In genomic region chr11:9136471-9136870, GRCm38 (mm10) we compare ENCODE assay signal across 9 mouse cellular contexts. TPM values are rescaled to one million over a fixed set of nuclear protein-coding genes. Genes with fewer than 3 reads are reported as not detected.
DNase-seq lines count a peak whose midpoint lies in the region; ATAC-seq and TF ChIP-seq lines count a peak whose summit lies in the region.
"Had no signal": no experiment of that assay in that cellular context is flagged by ENCODE, and none has a peak within 500 bp of the region (broad histone marks: within the 10 kb centered on the region; RNA-seq: fewer than 3 reads in every experiment).

No protein-coding gene starts in this region.

- no peak overlapping the region for H3K4me2 ChIP-seq in CH12.LX (ENCODE audit: insufficient read depth, low read depth, poor library complexity, severe bottlenecking)
- no peak overlapping the region for H3K4me2 ChIP-seq in embryonic facial prominence, embryonic 14.5 days (ENCODE audit: low read depth, low read length)
- no peak overlapping the region for H3K4me2 ChIP-seq in heart, postnatal 0 days (ENCODE audit: low read depth, low read length)
- H3K4me2 ChIP-seq in liver, postnatal 0 days (ENCODE audit: low read depth, low read length), result no peak overlapping the region
- no peak overlapping the region for H3K4me2 ChIP-seq in neural tube, embryonic 15.5 days
- H3K4me2 ChIP-seq: heart, embryonic 15.5 days had no signal

- in situ Hi-C loops in CH12.LX (cut with MboI; ENCODE audit: low pct_ligation_motif_present, low pct_unique_long_range_greater_than_20kb, low sequenced_read_pairs), result loop anchor here (5.0 to 10.0 kb wide), 2 partner anchors 149 to 602 kb away; no protein-coding TSS in a partner anchor

- no peak overlapping the region for H3K4me3 ChIP-seq in CH12.LX (replicated peaks in 1 of 3; ENCODE audit: low read depth in 2 of 3, low read length in 2 of 3, poor library complexity in 1 of 3)
- no peak overlapping the region for H3K4me3 ChIP-seq in bone marrow, adult 2 months (replicated peaks; ENCODE audit: control insufficient read depth, low read depth, low read length)
- H3K4me3 ChIP-seq in embryonic facial prominence, embryonic 14.5 days (ENCODE audit: low read depth, low read length), result no peak overlapping the region
- H3K4me3 ChIP-seq in heart, postnatal 0 days (ENCODE audit: low read depth, low read length), result no peak overlapping the region
- no peak overlapping the region for H3K4me3 ChIP-seq in liver, postnatal 0 days (ENCODE audit: low read depth, low read length)
- H3K4me3 ChIP-seq in neural tube, embryonic 15.5 days (replicated peaks), result no peak overlapping the region
- H3K4me3 ChIP-seq: heart, embryonic 15.5 days had no signal

- no peak overlapping the region for H3K9ac ChIP-seq in CH12.LX (ENCODE audit: insufficient read depth, low read depth)
- no peak overlapping the region for H3K9ac ChIP-seq in embryonic facial prominence, embryonic 14.5 days (ENCODE audit: low read depth, low read length)
- no peak overlapping the region for H3K9ac ChIP-seq in heart, postnatal 0 days (replicated peaks; ENCODE audit: low read depth, low read length)
- H3K9ac ChIP-seq in liver, postnatal 0 days (replicated peaks), result no peak overlapping the region
- H3K9ac ChIP-seq in neural tube, embryonic 15.5 days (replicated peaks), result no peak overlapping the region
- H3K9ac ChIP-seq: heart, embryonic 15.5 days had no signal

- no peak for TF ChIP-seq POLR2A in CH12.LX (IDR thresholded peaks at IDR 0.05; ENCODE audit: low read depth, low read length)
- no peak for TF ChIP-seq POLR2A in bone marrow, adult 2 months (IDR thresholded peaks at IDR 0.05; ENCODE audit: borderline replicate concordance, control insufficient read depth, low read depth, low read length)

- TF ChIP-seq CTCF in CH12.LX (conservative IDR thresholded peaks at IDR 0.05 in 1 of 2, IDR thresholded peaks at IDR 0.05 in 1 of 2; ENCODE audit: low read depth in 2 of 2, low read length in 2 of 2), result peak; percentile 97 to 98
- peak; percentile 94 for TF ChIP-seq CTCF in bone marrow, adult 2 months (IDR thresholded peaks at IDR 0.05; ENCODE audit: control insufficient read depth, insufficient read depth, low read length)
- peak; percentile 99 for TF ChIP-seq CTCF in heart, postnatal 0 days (IDR thresholded peaks at IDR 0.05; ENCODE audit: low read depth)
- peak; percentile 98 for TF ChIP-seq CTCF in liver, postnatal 0 days (IDR thresholded peaks at IDR 0.05; ENCODE audit: low read depth)

- dilution Hi-C loops in CH12.LX (cut with MboI; ENCODE audit: extremely low pct_ligation_motif_present, extremely low pct_unique_long_range_greater_than_20kb, low sequenced_read_pairs), result loop anchor here (25.0 kb wide), 1 partner anchor 149 kb away; no protein-coding TSS in a partner anchor

- TF ChIP-seq RAD21 in CH12.LX (IDR thresholded peaks at IDR 0.05; ENCODE audit: low read depth, low read length), result peak; percentile 99

- H3K79me2 ChIP-seq in CH12.LX (replicated peaks; ENCODE audit: control insufficient read depth, extremely low read depth, insufficient read depth, poor library complexity, severe bottlenecking), result no peaks in the 10 kb centered on the region

- DNase-seq in CH12.LX (ENCODE audit: extremely low read depth), result peak; percentile 73
- peak; percentile 75 for DNase-seq in embryonic facial prominence, embryonic 14.5 days (ENCODE audit: low spot score)
- peak; percentile 68 for DNase-seq in heart, postnatal 0 days (ENCODE audit: low spot score)
- DNase-seq in kidney, postnatal 14 days, result peak; percentile 86
- peak; percentile 81 for DNase-seq in liver, postnatal 0 days
- peak; percentile 64 for DNase-seq in thymus, postnatal 14 days

- H3K27ac ChIP-seq in CH12.LX (ENCODE audit: insufficient read depth, low read depth), result no peak overlapping the region
- no peak overlapping the region for H3K27ac ChIP-seq in bone marrow, adult 2 months (ENCODE audit: control insufficient read depth, insufficient read depth, low read depth, low read length, poor library complexity)
- no peak overlapping the region for H3K27ac ChIP-seq in embryonic facial prominence, embryonic 14.5 days (replicated peaks; ENCODE audit: low read depth, low read length)
- H3K27ac ChIP-seq in heart, postnatal 0 days (ENCODE audit: low read depth), result no peak overlapping the region
- H3K27ac ChIP-seq in liver, postnatal 0 days (ENCODE audit: low read depth), result no peak overlapping the region
- no peak overlapping the region for H3K27ac ChIP-seq in neural tube, embryonic 15.5 days (replicated peaks)
- H3K27ac ChIP-seq: heart, embryonic 15.5 days had no signal

- peaks cover 69% of the 10 kb centered on the region for H3K27me3 ChIP-seq in CH12.LX (replicated peaks)
- H3K27me3 ChIP-seq in embryonic facial prominence, embryonic 14.5 days (replicated peaks; ENCODE audit: control insufficient read depth, insufficient read depth, low read length), result no peaks in the 10 kb centered on the region
- H3K27me3 ChIP-seq in heart, postnatal 0 days (ENCODE audit: control insufficient read depth, insufficient read depth, low read length), result no peaks in the 10 kb centered on the region
- no peaks in the 10 kb centered on the region for H3K27me3 ChIP-seq in liver, postnatal 0 days (ENCODE audit: insufficient read depth, low read length)
- H3K27me3 ChIP-seq in neural tube, embryonic 15.5 days (replicated peaks), result no peaks in the 10 kb centered on the region
- H3K27me3 ChIP-seq: heart, embryonic 15.5 days had no signal

- peak; percentile 47 for ATAC-seq in embryonic facial prominence, embryonic 14.5 days (ENCODE audit: low read depth)
- peak; percentile 64 for ATAC-seq in heart, postnatal 0 days (ENCODE audit: insufficient read depth, low read depth)
- peak; percentile 69 for ATAC-seq in liver, postnatal 0 days
- ATAC-seq in neural tube, embryonic 15.5 days (ENCODE audit: low FRiP score), result peak; percentile 81

- H3K4me1 ChIP-seq in CH12.LX (ENCODE audit: control insufficient read depth in 1 of 2, insufficient read depth in 2 of 2), result no peaks in the 10 kb centered on the region
- H3K4me1 ChIP-seq in bone marrow, adult 2 months (ENCODE audit: control insufficient read depth, insufficient read depth, low read length), result no peaks in the 10 kb centered on the region
- H3K4me1 ChIP-seq in embryonic facial prominence, embryonic 14.5 days (ENCODE audit: control insufficient read depth, insufficient read depth, low read length), result no peaks in the 10 kb centered on the region
- H3K4me1 ChIP-seq in heart, postnatal 0 days (ENCODE audit: control insufficient read depth, insufficient read depth), result no peaks in the 10 kb centered on the region
- no peaks in the 10 kb centered on the region for H3K4me1 ChIP-seq in liver, postnatal 0 days (ENCODE audit: insufficient read depth)
- H3K4me1 ChIP-seq in neural tube, embryonic 15.5 days, result no peaks in the 10 kb centered on the region
- H3K4me1 ChIP-seq: heart, embryonic 15.5 days had no signal

- H3K36me3 ChIP-seq in CH12.LX (replicated peaks in 1 of 2; ENCODE audit: control insufficient read depth in 1 of 2, insufficient read depth in 1 of 2, low read length in 1 of 2), result no peaks in the 10 kb centered on the region
- H3K36me3 ChIP-seq in embryonic facial prominence, embryonic 14.5 days (ENCODE audit: control insufficient read depth, insufficient read depth, low read length), result no peaks in the 10 kb centered on the region
- H3K36me3 ChIP-seq in heart, postnatal 0 days (replicated peaks; ENCODE audit: control insufficient read depth, insufficient read depth, low read length), result peaks cover 27% of the 10 kb centered on the region
- no peaks in the 10 kb centered on the region for H3K36me3 ChIP-seq in liver, postnatal 0 days (replicated peaks; ENCODE audit: insufficient read depth, low read length)
- H3K36me3 ChIP-seq in neural tube, embryonic 15.5 days, result no peaks in the 10 kb centered on the region

- WGBS in bone marrow, adult 2 months, result 15% methylated on average over 5 of the region's 5 CpGs
- WGBS in embryonic facial prominence, embryonic 14.5 days, result 13% methylated on average over 5 of the region's 5 CpGs
- 18% methylated on average over 5 of the region's 5 CpGs for WGBS in heart, postnatal 0 days
- 9% methylated on average over 5 of the region's 5 CpGs for WGBS in liver, postnatal 0 days (ENCODE audit: insufficient replicate concordance)
- 16% methylated on average over 5 of the region's 5 CpGs for WGBS in neural tube, embryonic 15.5 days

- TF ChIP-seq EP300 in CH12.LX (IDR thresholded peaks at IDR 0.05; ENCODE audit: low read length), result no peak
- no peak for TF ChIP-seq EP300 in heart, postnatal 0 days (IDR thresholded peaks at IDR 0.05; ENCODE audit: low read depth)
- TF ChIP-seq EP300 in liver, postnatal 0 days (IDR thresholded peaks at IDR 0.05; ENCODE audit: low read depth), result no peak

- no peaks in the 10 kb centered on the region for H3K9me3 ChIP-seq in CH12.LX (replicated peaks; ENCODE audit: low read length)
- H3K9me3 ChIP-seq in embryonic facial prominence, embryonic 14.5 days (ENCODE audit: control insufficient read depth, low read length), result no peaks in the 10 kb centered on the region
- H3K9me3 ChIP-seq in heart, postnatal 0 days (replicated peaks; ENCODE audit: control insufficient read depth, low read length), result no peaks in the 10 kb centered on the region
- H3K9me3 ChIP-seq in liver, postnatal 0 days (ENCODE audit: low read length), result no peaks in the 10 kb centered on the region
- H3K9me3 ChIP-seq in neural tube, embryonic 15.5 days (replicated peaks), result no peaks in the 10 kb centered on the region
- H3K9me3 ChIP-seq: heart, embryonic 15.5 days had no signal

RNA-seq across cellular contexts. Expression of gene Upp1, which starts 18.6 kb away (rescaled TPM):
- total RNA-seq in CH12.LX (2012; rRNA removed) (0.21 TPM in 1 of 2 replicates, not detected in the other), CH12.LX (2014; rRNA removed) (not detected in 2 replicates)
- polyA plus RNA-seq in CH12.LX (2012; ENCODE audit: insufficient read length, low read depth), result not detected in 2 replicates
- polyA plus RNA-seq in bone marrow, adult 2 months (2011; ENCODE audit: insufficient read depth, insufficient read length, low replicate concordance, missing spikeins), result 3.0 and 11.9 TPM in 2 replicates
- polyA plus RNA-seq in embryonic facial prominence, embryonic 14.5 days (2014; fragmentation: Nextera tagmentation; extraction: Ambion mirVana), result 6.7 and 8.5 TPM in 2 replicates
- total RNA-seq in heart, postnatal 0 days (2014; rRNA removed; ENCODE audit: low replicate concordance), result 63.2 and 81.4 TPM in 2 replicates
- polyA plus RNA-seq in heart, postnatal 0 days (2015; fragmentation: Nextera tagmentation; extraction: Ambion mirVana), result 65.0 and 73.4 TPM in 2 replicates
- polyA plus RNA-seq in liver, postnatal 0 days (2015; fragmentation: Nextera tagmentation; extraction: Ambion mirVana), result 1.5 and 1.8 TPM in 2 replicates
- polyA plus RNA-seq in neural tube, embryonic 15.5 days (2015; fragmentation: Nextera tagmentation; extraction: Ambion mirVana), result 8.0 and 10.2 TPM in 2 replicates

RNA-seq across cellular contexts. Expression of gene Abca13, which starts 55.3 kb away (rescaled TPM):
- total RNA-seq in CH12.LX (2012; rRNA removed) (under 0.01 TPM in 1 of 2 replicates, not detected in the other), CH12.LX (2014; rRNA removed) (0.01 and 0.03 TPM in 2 replicates)
- 0.03 TPM in 2 replicates for polyA plus RNA-seq in CH12.LX (2012; ENCODE audit: insufficient read length, low read depth)
- polyA plus RNA-seq in bone marrow, adult 2 months (2011; ENCODE audit: insufficient read depth, insufficient read length, low replicate concordance, missing spikeins), result 0.61 and 9.4 TPM in 2 replicates
- 0.16 and 0.18 TPM in 2 replicates for polyA plus RNA-seq in embryonic facial prominence, embryonic 14.5 days (2014; fragmentation: Nextera tagmentation; extraction: Ambion mirVana)
- total RNA-seq in heart, postnatal 0 days (2014; rRNA removed; ENCODE audit: low replicate concordance), result under 0.01 and 0.04 TPM in 2 replicates
- under 0.01 TPM in 2 replicates for polyA plus RNA-seq in heart, postnatal 0 days (2015; fragmentation: Nextera tagmentation; extraction: Ambion mirVana)
- 0.18 and 0.49 TPM in 2 replicates for polyA plus RNA-seq in liver, postnatal 0 days (2015; fragmentation: Nextera tagmentation; extraction: Ambion mirVana)
- 0.01 TPM in 2 replicates for polyA plus RNA-seq in neural tube, embryonic 15.5 days (2015; fragmentation: Nextera tagmentation; extraction: Ambion mirVana)
